Mouse (Mus musculus): Measurements from ENCODE around the gene Anp32a. TPM values are rescaled to one million over a fixed set of nuclear protein-coding genes. Genes with fewer than 3 reads are reported as not detected.

Gene Anp32a
- polyA plus RNA-seq, 1 experiment from 2014 or later, result 156 TPM

DNA sequence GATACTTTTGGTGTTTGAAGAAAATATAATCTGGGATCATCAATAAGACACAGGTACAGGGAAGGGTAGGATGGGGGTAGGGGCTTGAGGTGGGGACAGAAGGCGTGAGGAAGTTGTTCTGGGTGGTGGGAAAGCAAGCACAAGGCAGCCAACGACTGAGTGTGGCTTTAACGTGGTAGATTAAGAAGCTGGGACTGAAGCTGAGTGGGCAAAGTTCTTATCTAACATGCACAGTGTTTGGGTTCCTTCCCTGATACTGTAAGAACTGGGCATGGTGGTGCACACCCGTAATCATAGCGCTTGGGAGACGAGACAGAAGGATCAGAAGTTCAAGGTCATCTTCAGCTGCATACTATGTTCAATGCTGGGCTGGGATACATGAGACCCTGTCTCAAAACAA is 44.0 kb downstream of the Anp32a start:
- no peak overlapping the region for H3K4me2 ChIP-seq
- H3K4me1 ChIP-seq (replicated peaks), result peaks cover 23% of the 10 kb centered on the region
- no peak overlapping the region for H3K4me3 ChIP-seq
- no peaks in the 10 kb centered on the region for H3K27me3 ChIP-seq (replicated peaks)
- H3K9ac ChIP-seq, result no peak overlapping the region
- no peak overlapping the region for H3K27ac ChIP-seq (ENCODE audit: poor library complexity, severe bottlenecking)
- no peaks in the 10 kb centered on the region for H3K9me3 ChIP-seq (replicated peaks)
- peaks cover 7% of the 10 kb centered on the region for H3K36me3 ChIP-seq
- WGBS, result 63% methylated on average over 6 of the region's 6 CpGs
- no peak for ATAC-seq (ENCODE audit: insufficient number of reproducible peaks, low FRiP score)

DNA sequence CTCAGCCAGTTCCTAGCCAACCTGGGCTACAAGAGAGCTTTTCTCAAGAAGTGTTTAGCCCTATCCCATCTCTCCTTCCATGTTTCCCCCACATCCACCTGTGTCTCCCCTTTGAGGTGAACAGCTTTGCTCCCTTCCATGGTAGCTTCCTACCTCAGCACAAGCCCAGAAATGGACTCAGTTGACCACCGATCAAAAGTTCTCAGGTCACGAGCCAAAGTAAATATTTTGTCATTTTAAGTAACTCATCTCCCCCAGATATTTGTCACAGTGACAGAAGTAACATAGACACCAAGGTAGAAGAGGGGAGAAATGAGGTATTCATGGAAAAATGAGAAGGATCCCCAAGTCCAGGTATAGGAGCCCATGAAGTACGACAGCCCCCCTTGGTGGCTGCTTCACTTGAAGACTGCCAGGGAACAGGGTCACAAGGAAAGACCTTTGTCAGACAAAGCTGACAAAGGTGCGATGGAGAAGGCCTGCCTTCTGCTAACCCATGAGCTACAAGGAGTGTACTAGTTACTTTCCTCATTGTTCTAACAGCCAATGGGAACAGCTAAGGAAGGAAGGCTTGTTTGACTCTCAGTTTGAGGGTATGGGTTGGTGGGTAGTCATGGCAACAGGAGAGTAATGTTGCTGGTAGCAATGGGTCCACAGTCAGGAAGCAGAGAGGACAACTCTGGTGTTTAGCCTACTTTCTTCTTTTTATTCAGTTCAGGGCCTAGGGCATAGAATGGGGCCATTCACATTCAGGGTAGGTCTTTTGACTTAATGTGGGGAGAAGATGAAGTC is 44.8 kb downstream of the Anp32a start:
- WGBS, result 82% methylated on average over 4 of the region's 4 CpGs
- no peaks in the 10 kb centered on the region for H3K9me3 ChIP-seq (replicated peaks)
- H3K9ac ChIP-seq, result no peak overlapping the region
- H3K4me3 ChIP-seq, result no peak overlapping the region
- no peak overlapping the region for H3K27ac ChIP-seq (ENCODE audit: poor library complexity, severe bottlenecking)
- no peaks in the 10 kb centered on the region for H3K27me3 ChIP-seq (replicated peaks)
- H3K36me3 ChIP-seq, result no peaks in the 10 kb centered on the region
- no peak overlapping the region for H3K4me2 ChIP-seq
- no peak for ATAC-seq (ENCODE audit: insufficient number of reproducible peaks, low FRiP score)
- peaks cover 16% of the 10 kb centered on the region for H3K4me1 ChIP-seq (replicated peaks)

DNA sequence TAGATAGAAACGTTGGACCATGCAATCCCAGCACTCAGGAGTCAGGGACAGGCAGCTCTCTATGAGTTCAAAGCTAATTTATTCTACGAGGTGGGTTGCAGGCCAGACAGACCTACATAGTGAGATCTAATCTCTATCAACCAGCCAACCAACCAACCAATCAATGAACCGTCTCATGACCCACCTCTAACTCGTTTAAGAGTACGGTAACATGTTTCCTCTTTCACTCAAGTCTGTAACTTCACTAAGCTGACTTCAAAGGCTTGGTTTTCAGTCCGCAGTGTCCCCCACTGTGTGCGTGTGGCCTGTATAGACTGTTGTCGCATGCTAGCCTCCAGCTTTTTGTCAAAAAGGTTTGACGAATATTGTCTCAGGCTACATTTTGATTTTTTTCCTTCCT is 48.6 kb downstream of the Anp32a start:
- Histone ChIP-seq H3K9me3 (replicated peaks) (no peaks in the 10 kb centered on the region), H3K27ac (ENCODE audit: poor library complexity, severe bottlenecking) (no peak overlapping the region), H3K9ac (no peak overlapping the region), H3K4me2 (no peak overlapping the region), H3K4me1 (replicated peaks) (no peaks in the 10 kb centered on the region), H3K27me3 (replicated peaks) (no peaks in the 10 kb centered on the region), H3K36me3 (no peaks in the 10 kb centered on the region), H3K4me3 (no peak overlapping the region)
- ATAC-seq (ENCODE audit: insufficient number of reproducible peaks, low FRiP score), result no peak
- WGBS, result 76% methylated on average over 9 of the region's 9 CpGs

- WGBS, result 53% methylated on average over 2 of the region's 2 CpGs
- no peaks in the 10 kb centered on the region for H3K9me3 ChIP-seq (replicated peaks)
- no peak overlapping the region for H3K4me2 ChIP-seq
- H3K9ac ChIP-seq, result no peak overlapping the region
- ATAC-seq (ENCODE audit: insufficient number of reproducible peaks, low FRiP score), result no peak
- H3K27ac ChIP-seq (ENCODE audit: poor library complexity, severe bottlenecking), result no peak overlapping the region
- H3K27me3 ChIP-seq (replicated peaks), result no peaks in the 10 kb centered on the region
- no peaks in the 10 kb centered on the region for H3K4me1 ChIP-seq (replicated peaks)
- H3K4me3 ChIP-seq, result no peak overlapping the region
- no peaks in the 10 kb centered on the region for H3K36me3 ChIP-seq
Observed at GRCm38 (mm10) chr9:62393531-62393930, 52.4 kb downstream of the Anp32a start.

- Histone ChIP-seq H3K9me3 (replicated peaks) (no peaks in the 10 kb centered on the region), H3K4me3 (no peak overlapping the region), H3K9ac (no peak overlapping the region), H3K27me3 (replicated peaks) (no peaks in the 10 kb centered on the region), H3K4me2 (no peak overlapping the region), H3K36me3 (no peaks in the 10 kb centered on the region), H3K27ac (ENCODE audit: poor library complexity, severe bottlenecking) (no peak overlapping the region), H3K4me1 (replicated peaks) (no peaks in the 10 kb centered on the region)
- no peak for ATAC-seq (ENCODE audit: insufficient number of reproducible peaks, low FRiP score)
- 74% methylated on average over 2 of the region's 2 CpGs for WGBS
Observed at GRCm38 (mm10) chr9:62394163-62394562, 53.1 kb downstream of the Anp32a start.

GRCm38 (mm10) chr9:62400531-62401170 is 59.6 kb downstream of the Anp32a start:
- no peak for ATAC-seq (ENCODE audit: insufficient number of reproducible peaks, low FRiP score)
- WGBS, result 40% methylated on average over 11 of the region's 11 CpGs
- Histone ChIP-seq H3K27ac (ENCODE audit: poor library complexity, severe bottlenecking) (no peak overlapping the region), H3K9me3 (replicated peaks) (peaks cover 3% of the 10 kb centered on the region; the same call in 1 of the 2 replicates), H3K27me3 (replicated peaks) (no peaks in the 10 kb centered on the region), H3K4me1 (replicated peaks) (peaks cover 5% of the 10 kb centered on the region; the same call in 1 of the 2 replicates), H3K4me3 (no peak overlapping the region), H3K4me2 (no peak overlapping the region), H3K9ac (no peak overlapping the region), H3K36me3 (no peaks in the 10 kb centered on the region)

- ATAC-seq (ENCODE audit: insufficient number of reproducible peaks, low FRiP score), result no peak
- whole genome bisulfite sequencing, result 75% methylated on average over 1 of the region's 1 CpGs
- Histone ChIP-seq H3K9ac (no peak overlapping the region), H3K9me3 (replicated peaks) (peaks cover 3% of the 10 kb centered on the region; the same call in 1 of the 2 replicates), H3K27ac (ENCODE audit: poor library complexity, severe bottlenecking) (no peak overlapping the region), H3K27me3 (replicated peaks) (no peaks in the 10 kb centered on the region), H3K4me3 (no peak overlapping the region), H3K36me3 (no peaks in the 10 kb centered on the region), H3K4me1 (replicated peaks) (peaks cover 5% of the 10 kb centered on the region; the same call in 1 of the 2 replicates), H3K4me2 (no peak overlapping the region)
Observed at GRCm38 (mm10) chr9:62401589-62401988, 60.5 kb downstream of the Anp32a start.

DNA sequence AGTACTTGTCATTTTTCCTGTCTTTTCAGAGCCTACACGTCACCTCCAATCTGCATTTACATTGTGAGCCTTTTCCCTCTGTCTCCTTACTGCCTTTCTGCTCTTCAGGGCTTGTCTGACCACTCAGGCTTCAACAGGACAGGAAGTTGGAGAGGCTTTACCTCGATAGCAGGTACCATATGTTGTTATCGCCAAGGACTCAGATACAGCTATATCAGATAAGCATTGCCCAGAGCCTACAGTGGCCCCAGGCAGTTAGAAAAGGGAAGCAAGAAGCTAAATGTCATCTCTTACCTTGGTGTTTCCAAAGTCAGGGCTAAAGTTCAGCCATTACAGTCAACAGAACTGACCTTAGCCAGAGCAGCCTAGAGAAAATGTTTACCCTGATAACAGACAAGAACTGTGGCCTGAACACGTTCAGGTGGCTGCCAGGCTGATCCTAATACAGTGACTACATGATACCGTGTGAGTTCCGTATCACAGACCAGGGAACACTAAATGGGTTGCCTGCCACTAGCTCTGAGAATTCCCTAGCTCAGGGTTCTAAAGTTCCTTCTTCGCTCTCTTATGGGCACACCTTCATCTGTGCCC is 65.4 kb downstream of the Anp32a start:
- Histone ChIP-seq H3K4me2 (no peak overlapping the region), H3K27me3 (replicated peaks) (no peaks in the 10 kb centered on the region), H3K36me3 (no peaks in the 10 kb centered on the region), H3K9me3 (replicated peaks) (peaks cover 9% of the 10 kb centered on the region; the same call in 1 of the 2 replicates), H3K27ac (ENCODE audit: poor library complexity, severe bottlenecking) (no peak overlapping the region), H3K9ac (no peak overlapping the region), H3K4me1 (replicated peaks) (peaks cover 9% of the 10 kb centered on the region; the same call in 1 of the 2 replicates), H3K4me3 (no peak overlapping the region)
- ATAC-seq (ENCODE audit: insufficient number of reproducible peaks, low FRiP score), result no peak
- 69% methylated on average over 7 of the region's 7 CpGs for WGBS

- Histone ChIP-seq H3K36me3 (no peaks in the 10 kb centered on the region), H3K9ac (no peak overlapping the region), H3K27ac (ENCODE audit: poor library complexity, severe bottlenecking) (no peak overlapping the region), H3K4me1 (replicated peaks) (peaks cover 17% of the 10 kb centered on the region; the same call in 1 of the 2 replicates), H3K4me2 (no peak overlapping the region), H3K9me3 (replicated peaks) (peaks cover 9% of the 10 kb centered on the region; the same call in 1 of the 2 replicates), H3K4me3 (no peak overlapping the region), H3K27me3 (replicated peaks) (no peaks in the 10 kb centered on the region)
- WGBS, result 39% methylated on average over 5 of the region's 5 CpGs
- ATAC-seq (ENCODE audit: insufficient number of reproducible peaks, low FRiP score), result no peak
Observed at GRCm38 (mm10) chr9:62407357-62408146, 66.5 kb downstream of the Anp32a start.

DNA sequence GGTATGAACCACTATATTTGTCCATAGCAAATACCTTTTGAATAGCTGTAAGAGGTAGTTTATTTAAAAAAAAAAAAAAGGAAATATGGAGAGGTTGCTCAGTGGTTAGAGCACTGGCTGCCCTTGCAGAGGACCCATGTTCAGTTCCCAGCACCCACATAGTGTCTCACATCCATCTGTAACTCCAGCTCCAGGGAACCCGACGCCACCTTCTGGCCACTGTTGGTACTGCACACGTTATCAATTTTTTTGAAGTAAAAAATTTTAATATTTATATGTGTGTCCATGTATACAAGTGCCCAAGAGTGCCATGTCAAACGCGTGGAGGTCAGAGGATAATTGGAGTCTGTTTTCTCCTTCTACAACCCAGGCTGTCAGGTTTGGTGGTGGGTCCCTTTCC is 77.6 kb downstream of the Anp32a start:
- Histone ChIP-seq H3K36me3 (no peaks in the 10 kb centered on the region), H3K9me3 (replicated peaks) (peaks cover 4% of the 10 kb centered on the region; the same call in 1 of the 2 replicates), H3K27me3 (replicated peaks) (no peaks in the 10 kb centered on the region), H3K27ac (ENCODE audit: poor library complexity, severe bottlenecking) (no peak overlapping the region), H3K4me1 (replicated peaks) (peaks cover 53% of the 10 kb centered on the region), H3K4me2 (no peak overlapping the region), H3K9ac (no peak overlapping the region), H3K4me3 (no peak overlapping the region)
- WGBS, result 52% methylated on average over 5 of the region's 5 CpGs
- ATAC-seq (ENCODE audit: insufficient number of reproducible peaks, low FRiP score), result no peak

Measured in heart, embryonic 12.5 days (tissue).